Mouse (Mus musculus): ENCODE results near the gene Clp1. TPM values are rescaled to one million over a fixed set of nuclear protein-coding genes. Genes with fewer than 3 reads are reported as not detected.

The Clp1 gene
- 67.4 and 70.0 TPM in 2 replicates for total RNA-seq (2015; ENCODE audit: low replicate concordance)
- 26.2 and 54.4 TPM in 2 replicates for total RNA-seq (2017; ENCODE audit: low replicate concordance)

- peak; percentile 97 for ATAC-seq (replicated peaks; ENCODE audit: low FRiP score, poor library complexity, severe bottlenecking)
Observed at GRCm38 (mm10) chr2:84727172-84727858, at the start of gene Clp1. Clp1 (minus strand) TSS chr2:84727350.

GRCm38 (mm10) chr2:84775665-84776064 is 48.5 kb upstream of the Clp1 start:
- ATAC-seq (replicated peaks; ENCODE audit: low FRiP score, poor library complexity, severe bottlenecking) = no peak

GRCm38 (mm10) chr2:84775241-84775640 is 48.1 kb upstream of the Clp1 start, which contains the start of gene Serping1:
Serping1 (minus strand) TSS chr2:84775444.
- ATAC-seq (replicated peaks; ENCODE audit: low FRiP score, poor library complexity, severe bottlenecking) = no peak

GRCm38 (mm10) chr2:84774751-84775150 is 47.6 kb upstream of the Clp1 start:
- ATAC-seq (replicated peaks; ENCODE audit: low FRiP score, poor library complexity, severe bottlenecking) = no peak

- no peak for ATAC-seq (replicated peaks; ENCODE audit: low FRiP score, poor library complexity, severe bottlenecking)
Observed at GRCm38 (mm10) chr2:84773195-84773594, 46.0 kb upstream of the Clp1 start.

GRCm38 (mm10) chr2:84772454-84772853 is 45.3 kb upstream of the Clp1 start:
- no peak for ATAC-seq (replicated peaks; ENCODE audit: low FRiP score, poor library complexity, severe bottlenecking)

GRCm38 (mm10) chr2:84770501-84770900 is 43.4 kb upstream of the Clp1 start:
- ATAC-seq (replicated peaks; ENCODE audit: low FRiP score, poor library complexity, severe bottlenecking) = no peak

GRCm38 (mm10) chr2:84762818-84763217 is 35.7 kb upstream of the Clp1 start:
- ATAC-seq (replicated peaks; ENCODE audit: low FRiP score, poor library complexity, severe bottlenecking) = no peak

- ATAC-seq (replicated peaks; ENCODE audit: low FRiP score, poor library complexity, severe bottlenecking) = no peak
Observed at GRCm38 (mm10) chr2:84762295-84762694, 35.1 kb upstream of the Clp1 start.

GRCm38 (mm10) chr2:84761840-84762239 is 34.7 kb upstream of the Clp1 start:
- no peak for ATAC-seq (replicated peaks; ENCODE audit: low FRiP score, poor library complexity, severe bottlenecking)

GRCm38 (mm10) chr2:84761309-84761708 is 34.2 kb upstream of the Clp1 start:
- no peak for ATAC-seq (replicated peaks; ENCODE audit: low FRiP score, poor library complexity, severe bottlenecking)

GRCm38 (mm10) chr2:84760777-84761176 is 33.6 kb upstream of the Clp1 start:
- ATAC-seq (replicated peaks; ENCODE audit: low FRiP score, poor library complexity, severe bottlenecking) = no peak

GRCm38 (mm10) chr2:84758542-84759127 is 31.5 kb upstream of the Clp1 start:
- ATAC-seq (replicated peaks; ENCODE audit: low FRiP score, poor library complexity, severe bottlenecking) = peak; percentile 87

GRCm38 (mm10) chr2:84757026-84757682 is 30.0 kb upstream of the Clp1 start:
- no peak for ATAC-seq (replicated peaks; ENCODE audit: low FRiP score, poor library complexity, severe bottlenecking)

- no peak for ATAC-seq (replicated peaks; ENCODE audit: low FRiP score, poor library complexity, severe bottlenecking)
Observed at GRCm38 (mm10) chr2:84756245-84756644, 29.1 kb upstream of the Clp1 start.

GRCm38 (mm10) chr2:84750115-84750514 is 23.0 kb upstream of the Clp1 start:
- no peak for ATAC-seq (replicated peaks; ENCODE audit: low FRiP score, poor library complexity, severe bottlenecking)

- ATAC-seq (replicated peaks; ENCODE audit: low FRiP score, poor library complexity, severe bottlenecking) = no peak
Observed at GRCm38 (mm10) chr2:84744126-84744525, 17.0 kb upstream of the Clp1 start.

- ATAC-seq (replicated peaks; ENCODE audit: low FRiP score, poor library complexity, severe bottlenecking) = no peak
Observed at GRCm38 (mm10) chr2:84743561-84743960, 16.4 kb upstream of the Clp1 start, which contains the start of gene Gm19426. Gm19426 (minus strand) TSS chr2:84743655.

- no peak for ATAC-seq (replicated peaks; ENCODE audit: low FRiP score, poor library complexity, severe bottlenecking)
Observed at GRCm38 (mm10) chr2:84742451-84743283, 15.5 kb upstream of the Clp1 start.

GRCm38 (mm10) chr2:84741841-84742450 is 14.8 kb upstream of the Clp1 start:
- ATAC-seq (replicated peaks; ENCODE audit: low FRiP score, poor library complexity, severe bottlenecking) = no peak
